Mouse (Mus musculus): ENCODE measurements around the gene Fbxo21.

Fbxo21 gene

DNA sequence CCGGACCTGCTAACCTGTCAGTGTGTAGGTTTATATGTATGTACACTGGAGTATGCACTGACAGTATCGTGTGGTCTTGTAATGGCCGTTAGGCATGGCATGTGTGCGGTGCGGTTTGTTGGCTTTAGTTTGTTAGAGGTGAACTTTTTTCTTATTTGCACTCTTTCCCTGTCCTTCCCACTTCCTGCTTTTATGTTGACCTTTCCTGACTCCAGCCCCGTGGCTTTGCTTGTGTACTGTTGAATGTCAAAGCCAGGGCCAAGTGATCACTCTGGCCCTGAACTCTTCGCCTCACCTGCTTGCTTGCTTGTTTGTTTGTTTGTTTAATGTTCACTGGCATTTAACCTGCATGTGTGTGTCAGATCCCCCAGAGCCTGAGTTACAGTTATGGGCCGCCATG lies 4.4 kb downstream of the Fbxo21 start:
- DNase-seq (ENCODE audit: low spot score), result no peak

GRCm38 (mm10) chr5:117981943-117982342 lies 5.4 kb downstream of the Fbxo21 start:
- DNase-seq (ENCODE audit: low spot score), result no peak

DNA sequence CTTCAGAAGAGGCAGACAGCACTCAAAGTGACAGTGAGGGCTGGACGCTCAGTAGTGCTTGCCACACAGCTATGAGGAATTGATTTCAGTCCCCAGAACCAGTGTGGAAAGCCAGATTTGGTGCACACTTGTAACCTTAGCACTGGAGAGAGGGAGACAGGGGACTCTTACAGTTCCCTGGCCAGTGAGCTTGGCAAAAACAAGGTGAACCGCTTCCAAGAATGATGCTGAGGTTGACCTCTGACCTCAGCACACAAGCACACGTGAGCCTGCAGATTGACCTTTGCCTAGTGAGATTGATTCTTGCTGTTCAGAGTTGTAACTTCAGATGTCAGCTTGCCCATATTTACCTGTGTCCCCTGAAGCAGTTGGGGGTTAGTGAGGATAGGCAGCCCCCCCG lies 9.8 kb downstream of the Fbxo21 start:
- peak; percentile 61 for DNase-seq (ENCODE audit: low spot score)

GRCm38 (mm10) chr5:117987891-117988290 lies 11.4 kb downstream of the Fbxo21 start:
- no peak for DNase-seq (ENCODE audit: low spot score)

DNA sequence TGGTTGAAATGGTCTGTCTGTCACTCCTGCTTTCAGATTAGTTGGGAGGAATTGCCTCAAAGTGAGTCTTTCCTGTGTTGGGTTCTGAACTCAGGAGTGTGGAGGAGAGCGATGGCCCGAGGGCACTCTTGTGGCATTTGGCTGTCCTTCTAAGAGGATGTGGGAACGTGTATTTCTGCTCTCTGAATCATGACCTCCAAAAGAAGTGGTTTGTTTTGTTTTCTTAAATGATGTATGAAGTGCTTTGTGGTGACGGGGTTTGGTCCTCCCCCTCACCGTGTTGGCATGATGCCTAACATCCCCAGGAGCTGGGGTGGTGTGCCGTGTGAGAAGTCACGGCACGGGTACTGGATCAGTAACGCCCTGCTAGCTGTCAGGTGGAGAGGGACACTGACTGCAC lies 11.8 kb downstream of the Fbxo21 start:
- no peak for DNase-seq (ENCODE audit: low spot score)

GRCm38 (mm10) chr5:117989773-117990172 lies 13.2 kb downstream of the Fbxo21 start:
- DNase-seq (ENCODE audit: low spot score), result peak; percentile 80

GRCm38 (mm10) chr5:117990957-117991356 lies 14.4 kb downstream of the Fbxo21 start:
- no peak for DNase-seq (ENCODE audit: low spot score)

DNA sequence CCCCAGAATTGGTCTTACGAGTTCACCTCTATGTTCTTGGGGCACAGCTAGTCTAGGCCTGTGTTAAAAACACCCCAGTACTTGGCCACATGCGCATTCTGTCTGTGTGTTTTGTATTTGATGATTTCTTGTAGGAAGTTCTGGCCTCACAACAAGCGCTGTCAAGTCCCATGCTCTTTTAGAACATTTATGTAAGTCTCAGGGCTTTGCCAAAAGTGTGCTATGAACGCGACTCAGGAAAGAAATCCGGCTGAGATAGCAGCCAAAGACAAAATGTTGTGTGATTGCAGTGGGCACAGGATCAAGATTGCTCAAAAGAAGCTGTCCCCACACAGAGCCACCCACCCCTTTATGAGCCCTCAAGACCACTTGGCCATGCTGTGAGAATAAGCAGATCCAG lies 17.0 kb downstream of the Fbxo21 start:
- no peak for DNase-seq (ENCODE audit: low spot score)

GRCm38 (mm10) chr5:117995372-117995901 lies 18.9 kb downstream of the Fbxo21 start:
- DNase-seq (ENCODE audit: low spot score), result no peak

DNA sequence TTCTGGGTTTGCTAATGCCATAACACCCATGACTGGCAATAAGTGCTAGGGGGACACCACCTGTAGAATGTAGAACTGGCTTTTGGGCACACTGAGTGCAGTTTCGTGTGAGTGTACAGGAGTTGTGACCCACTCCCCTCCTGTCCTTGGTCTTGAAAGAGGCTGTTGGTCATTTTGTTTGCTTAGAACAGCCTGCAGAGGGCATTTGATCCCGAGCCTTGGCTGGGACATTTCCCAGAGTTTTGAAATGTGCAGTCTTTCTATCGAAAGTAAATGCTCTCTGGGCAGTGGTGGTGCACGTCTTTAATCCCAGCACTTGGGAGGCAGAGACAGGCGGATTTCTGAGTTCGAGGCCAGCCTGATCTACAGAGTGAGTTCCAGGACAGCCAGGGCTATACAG lies 19.4 kb downstream of the Fbxo21 start:
- DNase-seq (ENCODE audit: low spot score), result peak; percentile 24

DNA sequence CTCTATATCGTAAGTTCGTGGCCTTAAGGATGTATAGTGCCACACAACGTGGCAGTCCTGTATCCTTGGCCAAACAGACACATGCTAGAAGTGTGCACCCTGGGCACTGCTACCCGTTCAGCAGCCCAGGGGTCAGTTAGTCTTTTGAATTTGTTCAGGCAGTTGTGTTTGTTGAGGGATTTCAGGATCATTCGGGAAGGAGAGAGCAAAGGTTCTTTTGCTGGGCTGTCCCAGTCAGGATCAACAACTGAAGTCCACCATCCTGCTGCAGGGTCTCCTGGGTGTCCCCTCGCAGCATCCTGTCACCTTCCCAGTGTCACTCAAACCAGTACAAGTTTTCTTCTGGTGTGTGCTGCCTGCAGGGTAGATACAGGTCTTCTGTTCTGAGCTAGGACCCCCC lies 20.1 kb downstream of the Fbxo21 start:
- DNase-seq (ENCODE audit: low spot score), result no peak

DNA sequence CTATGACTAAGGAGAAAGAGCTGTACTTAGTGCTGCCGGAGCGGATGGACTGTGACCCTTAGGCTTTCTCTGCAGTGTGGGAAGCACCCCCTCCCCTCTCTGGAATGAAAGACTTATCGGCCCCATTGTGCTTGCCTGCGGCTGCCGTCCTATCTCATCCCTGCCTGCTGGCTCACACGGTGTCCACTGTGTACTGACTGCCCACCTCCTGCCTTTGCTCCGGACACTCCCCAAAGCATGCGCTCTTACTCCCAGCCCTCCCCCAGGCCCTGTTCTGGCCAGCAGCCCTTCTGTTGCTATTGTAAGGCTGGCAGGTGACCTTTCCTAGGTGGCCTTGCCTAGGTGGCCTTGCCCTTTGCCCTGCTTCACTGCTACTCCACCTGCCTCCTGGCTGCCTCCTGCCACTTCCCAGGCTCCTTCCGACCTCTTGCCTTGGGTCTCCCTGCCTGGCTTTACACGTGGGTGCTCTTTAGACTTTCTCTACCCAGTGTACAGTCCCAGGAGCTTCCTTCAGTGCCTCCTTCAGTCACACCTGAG lies 21.0 kb downstream of the Fbxo21 start:
- DNase-seq (ENCODE audit: low spot score), result no peak

GRCm38 (mm10) chr5:117999061-117999460 lies 22.5 kb downstream of the Fbxo21 start:
- no peak for DNase-seq (ENCODE audit: low spot score)

- DNase-seq (ENCODE audit: low spot score), result no peak
Observed at GRCm38 (mm10) chr5:117999584-117999983, 23.1 kb downstream of the Fbxo21 start.

DNA sequence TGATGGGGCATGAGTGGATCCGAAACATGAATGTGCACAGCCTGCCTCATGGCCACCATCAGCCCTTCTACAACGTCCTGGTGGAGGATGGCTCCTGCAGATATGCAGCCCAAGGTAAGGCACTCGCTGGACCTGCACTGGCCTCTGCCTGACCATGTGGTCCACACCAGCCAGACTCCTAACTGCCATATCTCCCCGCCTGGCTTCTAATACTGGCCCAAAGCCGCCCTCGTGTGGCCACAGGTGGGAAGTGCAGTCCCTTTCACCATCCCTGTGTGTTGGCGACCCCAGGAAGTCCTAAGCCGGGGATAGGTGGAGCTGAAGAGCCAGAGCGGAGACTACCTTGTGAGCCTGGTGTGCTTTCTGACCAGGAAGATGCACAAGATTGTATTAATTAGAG lies 25.5 kb downstream of the Fbxo21 start:
- DNase-seq (ENCODE audit: low spot score), result peak; percentile 70

DNA sequence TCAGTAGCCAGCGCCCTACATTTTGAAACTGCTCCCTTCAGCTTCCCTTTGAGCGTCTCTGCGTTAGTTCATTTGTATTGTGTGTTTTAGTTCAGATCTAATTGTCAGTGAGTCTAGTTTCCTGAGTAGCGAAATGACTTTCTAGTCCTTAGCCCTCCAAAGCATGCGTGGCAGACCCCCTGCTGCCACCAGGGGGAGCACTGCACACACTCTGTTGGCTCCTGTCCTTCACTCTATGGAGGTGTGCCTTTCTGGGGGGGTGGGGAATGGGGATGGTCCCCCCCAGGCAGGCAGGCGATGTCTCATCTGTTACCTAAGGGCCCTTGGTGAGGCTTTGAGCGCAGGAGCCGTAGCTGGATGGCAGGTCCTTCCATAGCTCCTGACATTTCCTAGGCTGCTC lies 28.1 kb downstream of the Fbxo21 start:
- DNase-seq (ENCODE audit: low spot score), result peak; percentile 54

GRCm38 (mm10) chr5:118005728-118006127 lies 29.2 kb downstream of the Fbxo21 start:
- DNase-seq (ENCODE audit: low spot score), result peak; percentile 64

DNA sequence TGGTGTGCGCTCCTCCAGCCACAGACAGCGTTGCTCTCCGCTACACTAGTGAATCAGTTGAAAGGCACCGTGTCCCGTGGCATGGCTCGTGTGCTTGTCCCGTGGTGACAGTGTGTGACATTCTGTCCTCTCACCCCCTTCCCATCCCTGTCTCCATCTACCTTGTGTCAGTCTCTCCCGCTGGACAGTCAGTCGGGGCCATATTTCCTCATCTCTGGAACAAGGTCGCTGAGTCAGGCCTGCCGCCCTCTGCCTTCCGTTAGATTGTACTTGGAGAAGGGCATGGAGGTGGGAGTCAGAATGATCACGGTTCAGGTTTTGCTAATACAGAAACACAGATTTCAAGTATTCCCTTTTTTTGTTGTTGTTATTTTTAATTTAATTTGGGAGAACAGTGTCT lies 31.8 kb downstream of the Fbxo21 start:
- no peak for DNase-seq (ENCODE audit: low spot score)

GRCm38 (mm10) chr5:118010872-118011271 lies 34.3 kb downstream of the Fbxo21 start:
- DNase-seq (ENCODE audit: low spot score), result no peak

DNA sequence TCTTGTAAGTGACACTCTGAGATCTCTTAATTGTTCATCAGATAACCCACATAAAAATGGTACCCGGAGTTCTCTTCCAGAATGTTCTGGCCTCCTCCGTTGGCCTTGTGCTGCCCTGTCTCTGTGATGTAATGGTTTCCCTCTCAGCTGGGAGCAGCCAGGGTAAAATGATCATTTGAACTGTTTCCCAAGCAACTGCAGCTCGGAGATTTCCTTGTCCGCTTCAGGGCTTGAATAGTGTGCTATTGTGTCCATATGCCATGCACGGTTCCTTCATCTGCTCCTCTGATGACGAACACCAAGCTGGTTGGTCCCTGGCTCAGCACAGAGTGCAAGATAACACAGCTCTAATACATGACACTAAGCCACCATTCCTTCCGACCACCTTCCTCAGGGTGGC lies 35.3 kb downstream of the Fbxo21 start:
- no peak for DNase-seq (ENCODE audit: low spot score)

GRCm38 (mm10) chr5:118015028-118015427 lies 38.5 kb downstream of the Fbxo21 start:
- DNase-seq (ENCODE audit: low spot score), result peak; percentile 72

DNA sequence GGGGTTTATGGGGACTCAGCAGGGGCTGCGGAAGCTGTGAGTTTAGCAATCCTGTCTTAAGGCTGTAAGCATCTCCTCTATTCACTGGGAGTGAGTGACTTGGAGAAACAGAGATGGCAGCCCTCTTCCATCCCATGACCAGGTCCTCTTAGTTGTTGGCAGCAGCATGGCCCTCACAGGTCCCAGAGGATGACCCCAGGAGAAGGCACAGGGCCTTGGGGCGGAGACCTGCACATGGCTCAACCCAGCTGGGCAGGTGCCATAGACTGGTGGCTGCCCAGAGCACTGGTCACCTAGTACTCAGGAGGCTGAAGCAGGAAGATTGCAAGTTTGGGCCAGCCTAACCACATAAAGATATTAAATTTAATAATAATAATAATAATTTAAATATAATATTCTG lies 39.1 kb downstream of the Fbxo21 start:
- no peak for DNase-seq (ENCODE audit: low spot score)

DNA sequence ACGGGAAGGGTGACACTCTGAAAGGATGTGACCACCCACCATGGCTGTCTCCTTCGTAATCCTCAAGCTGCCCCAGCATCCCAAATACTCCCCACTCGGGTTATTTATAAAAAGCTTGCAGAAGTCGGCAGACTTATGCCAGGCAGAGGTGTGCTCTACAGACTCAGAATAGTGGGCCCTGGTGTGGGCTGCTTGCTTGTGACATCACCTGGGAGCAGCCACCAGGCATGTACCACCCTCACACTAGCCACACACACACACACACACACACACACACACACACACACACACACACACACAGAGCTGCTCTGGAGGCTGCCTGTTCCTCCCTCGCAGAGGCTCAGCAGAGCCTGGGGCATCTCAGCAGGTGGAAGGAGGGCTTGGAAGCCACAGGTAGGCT lies 41.0 kb downstream of the Fbxo21 start:
- no peak for DNase-seq (ENCODE audit: low spot score)

DNA sequence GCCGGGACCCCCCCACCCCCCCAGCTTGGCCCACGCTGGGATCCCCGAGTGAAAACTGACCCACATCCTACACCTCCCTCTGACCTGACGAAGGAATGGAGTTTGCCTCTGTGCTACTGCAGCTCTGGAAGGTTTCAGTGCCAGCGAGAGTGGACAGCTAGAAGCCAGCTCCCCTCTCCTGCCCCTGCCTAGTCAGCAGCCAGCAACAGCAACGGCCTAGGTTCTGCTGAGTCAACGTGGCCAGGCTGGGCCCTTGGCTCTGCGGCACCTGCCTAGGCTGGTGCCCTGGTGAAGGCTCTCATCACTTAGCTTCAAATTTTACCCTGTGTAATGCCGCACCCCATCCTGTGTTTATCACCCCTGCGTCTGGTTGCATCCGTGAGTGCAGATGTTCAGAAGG lies 43.4 kb downstream of the Fbxo21 start:
- no peak for DNase-seq (ENCODE audit: low spot score)

DNA sequence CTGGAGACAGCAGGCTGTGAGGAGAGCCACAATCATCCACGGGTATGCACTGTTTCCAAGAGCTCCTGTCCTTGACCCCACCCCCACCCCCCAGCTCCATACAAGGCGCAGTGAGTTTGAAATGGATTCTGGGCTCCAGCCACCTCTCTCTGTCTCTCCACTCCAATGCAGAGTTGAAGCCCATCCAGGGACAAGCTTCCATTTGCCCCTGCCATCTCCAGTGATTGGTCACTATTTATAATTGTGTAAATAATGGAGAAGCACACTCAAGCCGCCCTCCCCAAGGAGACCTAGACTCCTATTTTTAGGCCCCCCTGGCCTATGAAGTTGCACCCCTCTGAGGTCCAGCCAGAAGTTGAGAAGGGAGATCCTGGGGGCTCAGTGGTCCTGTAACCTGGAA lies 46.5 kb downstream of the Fbxo21 start:
- no peak for DNase-seq (ENCODE audit: low spot score)

All from adipocyte (in vitro differentiated cells).